Mouse (Mus musculus) embryonic stem cell, embryonic (primary cell): ENCODE data around the gene Alg14.

ENCODE experiments used
- CTCF ChIA-PET, 4 experiments: fragments of 300-600 bp in 2 of 4; fragments of 350-600 bp in 2 of 4; sonication (Branson Sonifier 250); formaldehyde crosslinking; loops; one replicate each; lab custom pipeline; 2022; ENCODE audit warnings: inconsistent platforms in 2 of 4; lab: Charles Lee
- POLR2A ChIA-PET, 4 experiments: fragments of 300-600 bp in 2 of 4; fragments of 350-600 bp in 2 of 4; sonication (Branson Sonifier 250); formaldehyde crosslinking; loops; one replicate each; lab custom pipeline; 2022; ENCODE audit warnings: antibody characterized with exemption in 4 of 4, inconsistent platforms in 1 of 4; lab: Charles Lee

Gene Alg14

DNA sequence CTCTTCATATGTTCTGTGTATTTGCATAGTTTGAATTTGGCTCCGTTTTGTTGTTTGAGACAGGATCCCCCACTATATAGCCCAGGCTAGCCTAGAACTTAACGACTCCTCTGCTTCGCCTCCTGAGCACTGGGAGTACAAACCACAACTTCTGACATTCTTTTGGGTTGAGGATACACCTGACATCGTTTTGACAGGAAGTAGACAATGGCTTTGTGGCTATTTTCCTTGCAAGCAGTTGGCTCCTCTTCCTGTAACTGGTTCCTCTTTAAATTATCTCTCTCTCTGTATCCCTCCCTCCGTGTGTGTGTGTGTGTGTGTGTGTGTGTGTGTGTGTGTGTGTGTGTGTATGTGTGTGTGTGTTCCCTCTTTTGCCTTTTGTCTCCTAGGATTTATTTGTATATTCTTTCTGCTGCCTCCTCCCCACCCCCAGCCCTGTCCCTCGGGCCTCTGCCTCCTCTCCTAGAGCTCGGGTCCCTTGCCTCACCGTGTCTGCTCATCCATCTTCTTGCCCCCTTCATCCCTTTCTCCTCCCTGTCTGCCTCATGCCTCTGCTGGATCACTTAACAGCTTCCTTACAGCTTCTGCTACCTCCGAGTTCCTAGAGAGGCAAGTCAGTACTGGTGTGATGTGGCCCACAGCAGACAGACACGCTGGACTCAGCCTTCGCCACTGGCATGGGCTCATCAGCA, 53.5 kb downstream of the Alg14 start:
- ChIA-PET POLR2A (interaction anchor here (0.5 to 1.5 kb wide), 9 partner anchors 10 to 244 kb away, joined by 3 to 4 read pairs (median 3); no protein-coding TSS in a partner anchor), CTCF (interaction anchor here in 1 of 4 experiments (0.8 kb wide), 1 partner anchor 26 kb away, joined by 7 read pairs; no protein-coding TSS in a partner anchor)

GRCm38 (mm10) chr3:121345643-121346000, 54.0 kb downstream of the Alg14 start:
- POLR2A ChIA-PET: interaction anchor here (0.5 to 1.5 kb wide), 11 partner anchors 10 to 244 kb away, joined by 3 to 5 read pairs (median 3); no protein-coding TSS in a partner anchor
- CTCF ChIA-PET: interaction anchor here in 1 of 4 experiments (0.8 kb wide), 1 partner anchor 26 kb away, joined by 7 read pairs; no protein-coding TSS in a partner anchor

DNA sequence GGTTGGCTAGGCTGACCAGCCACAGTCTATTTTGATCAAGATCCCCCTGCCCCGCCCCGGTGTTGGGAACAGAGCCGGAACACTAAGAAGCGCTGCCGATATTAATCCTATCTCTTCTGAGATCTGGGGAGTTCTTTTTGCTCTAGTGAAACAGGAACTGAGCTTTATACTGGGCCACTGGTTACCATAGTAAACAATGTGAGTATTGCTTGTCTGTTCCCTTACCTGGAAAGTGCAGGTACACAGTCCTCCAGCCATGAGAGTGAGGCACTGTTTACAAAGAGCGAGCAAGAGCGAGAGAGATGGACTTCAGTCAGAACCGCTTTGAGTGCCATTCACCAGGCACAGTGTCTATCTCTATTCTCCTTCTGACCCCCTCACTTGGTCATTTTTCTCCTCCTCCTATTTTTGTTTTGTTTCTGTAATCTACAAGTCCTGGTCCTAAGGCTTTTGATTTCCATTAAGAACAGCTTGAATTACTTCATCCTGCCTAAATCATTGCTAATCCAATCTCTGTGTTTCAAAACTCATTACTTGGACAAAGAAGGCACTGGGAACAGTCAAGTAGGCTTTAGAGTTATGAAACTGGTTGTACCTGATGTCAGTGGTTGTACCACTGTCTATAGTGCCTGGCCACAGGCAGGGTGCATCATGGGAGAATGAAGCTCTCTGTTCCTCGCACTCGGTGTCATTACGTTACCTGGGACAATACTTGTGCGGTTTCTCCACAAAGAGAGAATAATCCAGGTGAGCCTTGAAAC, 55.1 kb downstream of the Alg14 start:
- ChIA-PET CTCF (no interaction called here), POLR2A (interaction anchor here in 3 of 4 experiments (0.6 to 1.5 kb wide), 9 partner anchors 12 to 243 kb away, joined by 3 to 5 read pairs (median 3); no protein-coding TSS in a partner anchor)

- ChIA-PET POLR2A (interaction anchor here in 3 of 4 experiments (0.6 to 2.2 kb wide), 7 partner anchors 15 to 158 kb away, joined by 3 to 8 read pairs (median 3); no protein-coding TSS in a partner anchor), CTCF (interaction anchor here in 1 of 4 experiments (1.2 kb wide), 1 partner anchor 10 kb away, joined by 3 read pairs; no protein-coding TSS in a partner anchor)
These were observed 57.2 kb downstream of the Alg14 start for GRCm38 (mm10) chr3:121348792-121349191.

- POLR2A ChIA-PET: interaction anchor here in 3 of 4 experiments (0.5 to 2.2 kb wide), 16 partner anchors 9 to 1965 kb away, joined by 3 to 10 read pairs (median 3); no protein-coding TSS in a partner anchor
- CTCF ChIA-PET: interaction anchor here in 3 of 4 experiments (0.5 to 1.2 kb wide), 4 partner anchors 10 to 183 kb away, joined by 3 to 5 read pairs (median 3); no protein-coding TSS in a partner anchor
These were observed 58.0 kb downstream of the Alg14 start for GRCm38 (mm10) chr3:121349334-121350169.

GRCm38 (mm10) chr3:121351257-121351656, 59.7 kb downstream of the Alg14 start:
- ChIA-PET POLR2A (interaction anchor here in 2 of 4 experiments (0.6 to 1.6 kb wide), 3 partner anchors 18 to 67 kb away, joined by 3 to 7 read pairs (median 4); no protein-coding TSS in a partner anchor), CTCF (interaction anchor here in 1 of 4 experiments (0.5 kb wide), 1 partner anchor 226 kb away, joined by 10 read pairs; no protein-coding TSS in a partner anchor)

DNA sequence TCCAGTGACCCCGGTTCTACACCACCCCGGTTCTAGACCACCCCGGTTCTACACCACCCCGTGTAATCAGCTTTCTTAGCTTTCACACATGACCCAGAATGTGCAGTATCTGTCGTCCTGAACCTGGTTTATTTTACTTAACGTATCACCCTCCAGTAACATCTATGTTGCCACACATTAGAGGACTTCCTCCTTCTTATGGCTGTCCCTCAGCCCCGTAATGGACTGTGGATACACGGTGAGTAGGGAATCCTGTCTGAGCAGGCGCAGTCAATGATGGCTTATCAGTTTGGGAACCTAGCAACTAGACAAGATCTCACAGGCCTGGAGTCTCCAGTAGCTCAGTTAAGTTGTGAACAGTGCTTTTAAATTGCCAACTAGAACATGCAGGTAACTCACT, 62.7 kb downstream of the Alg14 start:
- ChIA-PET POLR2A (interaction anchor here in 2 of 4 experiments (0.7 to 2.7 kb wide), 6 partner anchors 12 to 92 kb away, joined by 3 to 21 read pairs (median 4); no protein-coding TSS in a partner anchor), CTCF (no interaction called here)

DNA sequence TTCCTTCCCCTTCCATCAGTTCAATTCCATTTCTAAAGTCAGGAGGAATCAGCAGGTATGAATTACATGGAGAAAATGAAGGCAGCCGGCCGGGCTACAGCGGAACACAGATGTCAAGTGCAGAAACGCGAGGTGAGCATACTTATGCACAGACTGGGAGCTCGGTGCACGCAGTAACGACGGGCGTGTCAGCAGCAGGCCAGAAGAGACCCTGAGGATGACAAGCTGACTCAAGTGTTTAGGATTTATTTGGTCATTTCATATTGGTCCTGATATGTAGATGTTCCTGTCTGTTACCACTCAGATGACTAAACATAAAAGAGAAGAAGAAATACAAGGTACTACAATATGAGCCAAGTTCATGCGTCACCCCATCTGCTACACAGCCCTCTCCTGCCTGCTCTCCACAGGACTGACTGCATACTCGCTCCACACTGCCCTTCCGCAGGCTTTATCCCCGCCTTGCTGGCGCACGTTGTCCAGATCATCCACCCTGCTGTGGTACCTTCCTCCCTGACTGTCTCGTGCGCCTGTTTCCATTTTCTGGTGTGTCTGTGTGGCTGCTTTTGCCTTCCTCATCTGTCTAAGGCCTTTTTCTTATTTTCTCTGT, 63.4 kb downstream of the Alg14 start:
- POLR2A ChIA-PET: interaction anchor here in 3 of 4 experiments (0.5 to 2.7 kb wide), 14 partner anchors 10 to 678 kb away, joined by 3 to 21 read pairs (median 4); no protein-coding TSS in a partner anchor
- CTCF ChIA-PET: no interaction called here

GRCm38 (mm10) chr3:121355569-121355968, 64.0 kb downstream of the Alg14 start:
- POLR2A ChIA-PET: interaction anchor here in 3 of 4 experiments (0.5 to 2.7 kb wide), 21 partner anchors 9 to 678 kb away, joined by 3 to 21 read pairs (median 3); no protein-coding TSS in a partner anchor

GRCm38 (mm10) chr3:121356111-121356510, 64.5 kb downstream of the Alg14 start:
- ChIA-PET POLR2A (interaction anchor here in 3 of 4 experiments (0.5 to 2.7 kb wide), 17 partner anchors 9 to 134 kb away, joined by 3 to 21 read pairs (median 4); no protein-coding TSS in a partner anchor), CTCF (interaction anchor here in 2 of 4 experiments (0.6 to 1.0 kb wide), 2 partner anchors 144 to 186 kb away, joined by 3 read pairs; no protein-coding TSS in a partner anchor)

More at GRCm38 (mm10) chr3:121355569-121355968, 64.0 kb downstream of the Alg14 start:
- CTCF ChIA-PET: interaction anchor here in 2 of 4 experiments (0.6 to 1.0 kb wide), 2 partner anchors 144 to 186 kb away, joined by 3 read pairs; no protein-coding TSS in a partner anchor

- CTCF ChIA-PET: no interaction called here
- POLR2A ChIA-PET: interaction anchor here in 3 of 4 experiments (0.6 to 2.6 kb wide), 3 partner anchors 12 to 124 kb away, joined by 4 to 17 read pairs (median 5); no protein-coding TSS in a partner anchor
These were observed 65.5 kb downstream of the Alg14 start for GRCm38 (mm10) chr3:121357030-121357429.

- POLR2A ChIA-PET: interaction anchor here in 3 of 4 experiments (0.8 to 5.3 kb wide), 8 partner anchors 8 to 61 kb away, joined by 3 to 27 read pairs (median 6); no protein-coding TSS in a partner anchor
- CTCF ChIA-PET: interaction anchor here in 1 of 4 experiments (0.6 kb wide), 1 partner anchor 10 kb away, joined by 5 read pairs; no protein-coding TSS in a partner anchor
These were observed 66.7 kb downstream of the Alg14 start for GRCm38 (mm10) chr3:121358285-121358684.

DNA sequence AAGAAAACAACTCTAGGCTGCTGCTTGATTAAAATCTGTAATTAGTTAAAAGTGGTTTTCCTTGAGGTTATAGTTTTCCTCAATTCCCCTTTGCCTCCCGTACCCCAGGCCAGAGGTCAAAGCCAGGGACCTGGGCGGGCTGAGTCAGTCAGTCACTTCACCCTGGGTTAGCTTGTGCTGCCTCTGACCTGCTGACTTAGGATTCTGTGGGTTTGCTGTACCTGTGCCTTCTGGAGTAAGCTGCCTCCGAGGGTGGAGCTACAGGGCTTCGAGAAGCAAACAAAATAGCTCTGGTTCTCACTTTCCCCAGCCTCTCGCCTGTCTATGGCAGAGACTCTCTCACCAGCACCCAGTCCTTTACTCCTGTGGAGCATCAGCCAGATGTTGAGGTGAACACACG, 67.3 kb downstream of the Alg14 start:
- ChIA-PET POLR2A (interaction anchor here in 3 of 4 experiments (0.7 to 5.3 kb wide), 9 partner anchors 9 to 148 kb away, joined by 3 to 27 read pairs (median 5); no protein-coding TSS in a partner anchor), CTCF (interaction anchor here in 2 of 4 experiments (0.8 to 1.3 kb wide), 3 partner anchors 10 to 155 kb away, joined by 3 to 4 read pairs (median 3); no protein-coding TSS in a partner anchor)

- CTCF ChIA-PET: interaction anchor here in 2 of 4 experiments (0.8 to 1.3 kb wide), 3 partner anchors 10 to 155 kb away, joined by 3 to 4 read pairs (median 3); no protein-coding TSS in a partner anchor
- POLR2A ChIA-PET: interaction anchor here in 3 of 4 experiments (0.7 to 5.3 kb wide), 8 partner anchors 9 to 148 kb away, joined by 3 to 27 read pairs (median 6); no protein-coding TSS in a partner anchor
These were observed 67.7 kb downstream of the Alg14 start for GRCm38 (mm10) chr3:121359272-121359671.

DNA sequence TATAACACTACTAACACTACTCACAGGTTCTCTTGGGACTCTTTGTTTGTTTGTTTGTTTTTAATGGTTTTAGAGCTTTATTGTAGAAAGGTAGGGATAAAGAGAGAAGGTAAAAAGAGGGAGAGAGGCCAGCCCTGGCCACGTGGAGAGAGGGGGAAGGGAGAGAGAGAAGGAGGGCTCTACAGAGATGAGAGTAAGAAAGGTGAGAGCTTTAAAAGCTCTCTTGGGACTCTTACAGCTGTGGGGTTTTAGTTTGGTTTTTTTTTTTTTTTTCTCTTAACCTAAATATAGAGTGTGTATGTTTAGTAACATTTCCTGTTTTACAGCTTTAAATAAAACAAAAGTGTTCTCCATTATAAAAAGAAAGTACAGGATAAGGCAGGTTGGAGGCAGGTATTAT, 70.4 kb downstream of the Alg14 start:
- POLR2A ChIA-PET: interaction anchor here in 3 of 4 experiments (0.6 to 5.3 kb wide), 7 partner anchors 13 to 806 kb away, joined by 3 to 27 read pairs (median 3); no protein-coding TSS in a partner anchor
- CTCF ChIA-PET: interaction anchor here in 1 of 4 experiments (0.5 kb wide), 1 partner anchor 28 kb away, joined by 3 read pairs; no protein-coding TSS in a partner anchor

DNA sequence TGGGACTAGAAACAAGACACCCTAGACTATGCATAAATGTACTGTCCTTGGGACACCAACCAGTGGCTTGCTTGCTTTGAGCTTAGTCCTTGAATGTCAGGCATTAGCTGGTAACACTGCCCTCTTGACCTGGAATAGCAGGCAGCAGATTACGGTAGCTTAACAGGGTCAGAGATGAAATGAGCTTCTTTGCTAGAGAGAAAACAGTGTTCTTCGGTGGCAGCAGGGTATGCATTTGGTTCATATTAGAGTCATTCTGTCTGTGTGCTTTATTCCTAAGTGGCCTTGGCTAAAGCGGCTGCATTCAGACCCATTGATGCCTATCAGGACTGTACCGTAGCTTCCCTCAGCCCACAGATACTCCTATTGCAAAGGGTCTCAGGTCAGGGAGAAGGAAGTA, 72.8 kb downstream of the Alg14 start:
- CTCF ChIA-PET: interaction anchor here in 1 of 4 experiments (0.9 kb wide), 1 partner anchor 57 kb away, joined by 3 read pairs; no protein-coding TSS in a partner anchor

More for the DNA sequence above, 72.8 kb downstream of the Alg14 start:
- POLR2A ChIA-PET: interaction anchor here (0.5 to 3.1 kb wide), 20 partner anchors 9 to 126 kb away, joined by 3 to 15 read pairs (median 4); partner anchors contain the start of gene Cnn3 (in 1 of the 4)
